Mouse (Mus musculus) frontal cortex, postnatal 10 days (tissue): ENCODE results near the gene Pdlim4.
"Not testable (repeated sequence)": the region's sequence is repeated elsewhere in the genome, so short reads cannot be mapped to it uniquely, and the experiment has no call there.

Experiments used
- DNase-seq, 2 experiments: peaks; one replicate each; pipeline ENCODE4 v3.0.0; 2022; ENCODE audit warnings: low spot score in 2 of 2, mixed read lengths in 1 of 2

Gene Pdlim4

GRCm38 (mm10) chr11:54062753-54063471 lies 5.9 kb downstream of the Pdlim4 start:
- no peak for DNase-seq

DNA sequence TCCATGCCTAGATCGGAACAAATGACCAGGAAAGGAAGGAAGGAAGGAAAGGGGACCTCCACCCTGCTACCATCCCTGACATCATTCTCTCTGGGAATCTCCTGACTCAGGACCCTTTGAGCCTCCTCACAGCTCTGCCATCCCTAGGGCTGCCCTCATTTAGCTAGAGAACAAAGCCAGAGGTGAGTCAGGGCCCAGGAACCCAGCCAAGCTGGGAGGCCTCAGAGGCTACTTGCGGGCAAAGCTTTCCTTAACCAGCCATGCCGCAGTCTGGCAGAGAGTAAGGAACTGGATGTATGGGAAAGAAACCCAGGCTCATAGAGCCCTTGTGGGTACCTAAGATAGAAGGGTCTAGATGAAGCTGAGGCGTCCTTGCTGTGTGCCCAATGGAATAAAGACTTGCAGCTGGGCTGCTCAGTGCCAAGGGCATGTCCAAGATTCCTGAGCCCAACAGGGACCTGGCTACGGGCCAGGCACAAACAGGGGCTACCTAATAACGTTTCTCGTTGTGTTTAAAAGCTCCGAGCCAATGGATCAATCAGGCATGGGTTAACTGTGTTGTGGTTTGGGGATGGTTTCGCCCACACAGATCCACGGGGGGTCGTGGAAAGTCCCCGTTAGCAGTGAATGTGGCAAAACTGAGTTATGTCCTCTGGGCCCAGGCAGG lies 6.6 kb downstream of the Pdlim4 start:
- DNase-seq: no peak

GRCm38 (mm10) chr11:54060316-54060715 lies 8.5 kb downstream of the Pdlim4 start:
- no peak for DNase-seq

- DNase-seq: no peak
Measured at GRCm38 (mm10) chr11:54059526-54059925, 9.3 kb downstream of the Pdlim4 start.

- DNase-seq: no peak
Measured at GRCm38 (mm10) chr11:54058643-54059042, 10.2 kb downstream of the Pdlim4 start.

GRCm38 (mm10) chr11:54058056-54058617 lies 10.7 kb downstream of the Pdlim4 start:
- DNase-seq: no peak

DNA sequence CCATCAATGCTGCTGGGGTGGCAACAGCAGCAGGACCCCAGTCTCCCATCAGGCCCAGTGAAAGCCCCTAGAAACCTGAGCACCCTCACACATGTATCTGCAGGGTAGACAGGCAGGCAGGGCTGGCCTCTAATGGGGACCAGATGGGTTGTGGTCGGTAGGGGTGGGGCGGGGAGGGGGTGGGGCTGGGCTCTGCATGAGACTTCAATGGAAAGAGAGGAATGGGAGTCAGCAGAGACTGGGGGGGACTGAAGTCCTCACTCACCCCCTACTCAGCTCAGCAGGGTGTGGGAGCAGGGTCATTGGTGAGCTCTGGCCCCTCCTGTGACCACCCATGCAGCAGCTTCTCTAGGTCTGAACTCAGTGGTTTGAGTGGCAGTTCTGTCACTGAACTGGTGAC lies 11.4 kb downstream of the Pdlim4 start:
- no peak for DNase-seq

DNA sequence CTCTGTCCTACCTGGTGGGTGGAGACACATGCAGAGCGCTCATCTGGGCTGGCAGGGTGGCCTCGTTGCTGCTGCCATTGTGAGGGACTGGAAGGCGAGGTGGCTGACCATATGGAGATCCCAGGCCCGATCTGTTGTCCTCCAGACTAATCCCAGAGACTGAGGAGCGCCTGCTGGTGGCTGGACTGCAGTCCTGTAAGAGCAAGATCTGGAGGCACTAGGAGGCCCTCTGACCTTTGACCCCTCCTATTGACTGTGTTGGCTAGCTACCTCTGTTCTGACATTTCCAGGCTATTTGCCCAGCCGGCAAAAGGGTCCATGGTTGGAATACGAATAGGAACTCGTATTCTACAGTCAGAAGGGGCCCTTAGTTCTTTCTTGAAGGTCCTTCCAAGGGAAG lies 12.7 kb downstream of the Pdlim4 start:
- no peak for DNase-seq

DNA sequence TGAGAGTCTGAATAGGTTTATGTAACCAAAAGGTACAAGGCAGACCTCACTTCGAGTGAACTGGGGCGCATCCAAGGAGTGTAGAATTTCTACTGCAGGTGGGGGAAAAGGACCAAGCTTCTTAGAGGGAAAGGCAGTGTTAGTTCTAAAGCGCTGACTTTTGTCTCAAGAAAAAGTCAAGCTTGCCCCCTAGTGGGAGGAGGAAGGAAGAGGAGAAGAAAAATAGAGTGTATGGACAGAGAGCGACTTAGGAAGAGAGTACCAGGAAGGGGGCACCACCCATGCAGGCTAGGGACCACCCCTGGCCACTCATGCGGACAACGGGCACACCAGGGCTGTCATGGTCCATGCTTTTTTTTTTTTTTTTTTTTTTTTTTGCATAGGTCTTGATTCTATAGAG lies 14.6 kb downstream of the Pdlim4 start:
- DNase-seq: peak in 1 of 2 experiments; percentile 18

DNA sequence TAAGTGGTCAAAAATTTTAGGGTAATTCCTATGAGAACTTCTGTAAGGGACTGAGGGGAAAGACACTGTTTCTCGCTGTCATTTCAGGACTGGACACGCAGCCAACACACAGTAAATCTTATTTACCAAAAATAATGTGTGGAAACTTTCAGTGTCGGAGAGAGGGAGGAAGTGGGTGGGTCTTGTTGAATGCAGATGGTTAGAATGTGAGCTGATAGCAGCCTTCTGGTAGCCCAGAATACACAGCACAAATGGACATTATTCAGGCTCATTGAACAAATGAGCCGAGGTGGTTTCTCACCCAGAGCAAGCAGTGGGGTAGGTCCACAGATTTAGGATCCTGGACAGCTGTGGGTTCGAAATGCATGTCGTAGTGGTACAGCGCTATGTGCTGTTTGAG lies 15.7 kb downstream of the Pdlim4 start:
- DNase-seq: no peak

DNA sequence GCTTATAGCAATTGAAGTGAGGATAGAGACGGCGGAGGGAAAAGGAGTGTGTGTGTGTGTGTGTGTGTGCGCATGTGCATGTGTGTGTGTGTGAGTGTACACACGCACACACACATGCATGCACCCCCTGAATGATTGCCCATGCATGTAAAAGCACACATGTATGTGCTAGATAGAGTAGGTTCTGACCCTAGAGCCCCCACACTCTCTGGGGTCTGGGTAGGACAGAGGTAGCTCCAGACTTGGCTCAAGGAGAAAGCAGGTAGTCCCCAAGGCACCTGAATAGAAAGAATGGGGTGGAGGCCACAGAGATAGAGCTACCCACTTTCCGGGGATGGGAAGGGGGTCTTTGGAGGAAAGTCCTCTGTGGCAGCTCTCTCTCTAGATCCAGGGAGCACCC lies 16.7 kb downstream of the Pdlim4 start:
- DNase-seq: no peak

- no peak for DNase-seq
Measured at GRCm38 (mm10) chr11:54051161-54051560, 17.7 kb downstream of the Pdlim4 start.

DNA sequence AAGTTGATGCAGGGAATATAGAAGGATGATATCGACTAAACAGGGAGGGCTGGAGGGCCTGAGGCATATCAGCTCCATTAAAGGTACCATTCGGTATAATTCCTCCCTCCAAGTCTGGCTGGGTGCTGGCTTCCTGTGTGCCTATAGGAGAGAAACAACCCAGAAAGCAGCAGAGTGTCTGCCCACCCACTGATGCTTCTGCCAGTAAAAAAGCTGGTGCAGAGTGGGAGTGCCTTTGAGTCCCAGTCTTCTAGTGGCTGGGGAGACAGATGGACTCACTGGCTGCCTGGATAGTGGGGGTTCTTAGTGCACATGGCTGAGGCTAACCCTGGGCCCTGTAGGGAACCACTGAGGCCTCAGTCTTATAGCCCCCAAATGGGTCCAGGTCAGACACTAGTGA lies 18.6 kb downstream of the Pdlim4 start:
- DNase-seq: no peak

GRCm38 (mm10) chr11:54040676-54041075 lies 28.1 kb downstream of the Pdlim4 start:
- no peak for DNase-seq

- DNase-seq: not testable (repeated sequence)
Measured at GRCm38 (mm10) chr11:54032872-54033271, 35.9 kb downstream of the Pdlim4 start.

- no peak for DNase-seq
Measured at GRCm38 (mm10) chr11:54028997-54029396, 39.8 kb downstream of the Pdlim4 start.

DNA sequence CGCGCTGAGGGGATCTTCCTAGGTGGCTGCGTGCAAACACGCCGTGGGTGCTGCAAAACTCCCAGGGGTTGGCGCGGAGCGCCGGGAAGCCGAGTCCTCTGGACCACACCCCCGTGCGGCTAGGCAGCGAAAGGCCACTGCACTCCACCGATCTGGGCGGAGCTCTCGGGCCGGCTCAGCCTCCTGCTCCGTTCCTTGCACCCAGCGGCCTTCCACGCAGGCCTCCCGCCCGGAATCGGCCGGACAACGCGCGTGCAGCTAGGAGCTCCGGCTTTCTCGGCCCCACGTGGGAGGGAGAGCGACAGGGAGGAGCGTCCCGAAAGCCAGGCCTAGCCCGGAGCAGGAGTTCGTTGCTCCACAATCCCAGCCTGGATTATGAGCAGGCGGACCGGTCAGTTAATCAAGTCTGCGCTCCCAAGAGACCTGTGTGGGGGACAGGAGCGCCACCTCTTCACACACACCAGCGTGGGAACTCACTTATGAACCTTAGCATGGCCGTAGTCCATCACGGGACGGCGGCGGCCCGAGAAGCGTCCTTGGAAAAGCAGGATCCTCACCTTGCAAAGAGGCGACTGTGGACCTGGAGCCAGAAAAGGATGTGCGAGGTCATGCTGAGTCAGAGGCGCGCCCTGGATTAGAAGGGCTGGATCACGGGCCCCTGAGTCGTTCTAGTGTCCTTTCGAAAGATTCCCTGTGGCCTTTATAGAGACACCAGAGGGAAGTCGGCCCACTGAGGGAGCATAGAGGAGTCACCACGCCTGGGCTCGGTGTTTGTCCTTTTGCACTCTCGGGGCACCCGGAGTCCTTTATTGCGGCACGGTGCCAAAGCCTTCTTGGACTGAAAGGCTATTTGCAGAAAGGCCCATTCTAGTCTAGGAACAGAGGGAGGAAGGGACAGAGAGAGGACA lies 40.5 kb downstream of the Pdlim4 start, which contains the start of gene Slc22a4:
Gene Slc22a4, minus strand, starts transcription at position 47 of the 908 bp plus-strand sequence.
- DNase-seq: peak; percentile 27 to 65

DNA sequence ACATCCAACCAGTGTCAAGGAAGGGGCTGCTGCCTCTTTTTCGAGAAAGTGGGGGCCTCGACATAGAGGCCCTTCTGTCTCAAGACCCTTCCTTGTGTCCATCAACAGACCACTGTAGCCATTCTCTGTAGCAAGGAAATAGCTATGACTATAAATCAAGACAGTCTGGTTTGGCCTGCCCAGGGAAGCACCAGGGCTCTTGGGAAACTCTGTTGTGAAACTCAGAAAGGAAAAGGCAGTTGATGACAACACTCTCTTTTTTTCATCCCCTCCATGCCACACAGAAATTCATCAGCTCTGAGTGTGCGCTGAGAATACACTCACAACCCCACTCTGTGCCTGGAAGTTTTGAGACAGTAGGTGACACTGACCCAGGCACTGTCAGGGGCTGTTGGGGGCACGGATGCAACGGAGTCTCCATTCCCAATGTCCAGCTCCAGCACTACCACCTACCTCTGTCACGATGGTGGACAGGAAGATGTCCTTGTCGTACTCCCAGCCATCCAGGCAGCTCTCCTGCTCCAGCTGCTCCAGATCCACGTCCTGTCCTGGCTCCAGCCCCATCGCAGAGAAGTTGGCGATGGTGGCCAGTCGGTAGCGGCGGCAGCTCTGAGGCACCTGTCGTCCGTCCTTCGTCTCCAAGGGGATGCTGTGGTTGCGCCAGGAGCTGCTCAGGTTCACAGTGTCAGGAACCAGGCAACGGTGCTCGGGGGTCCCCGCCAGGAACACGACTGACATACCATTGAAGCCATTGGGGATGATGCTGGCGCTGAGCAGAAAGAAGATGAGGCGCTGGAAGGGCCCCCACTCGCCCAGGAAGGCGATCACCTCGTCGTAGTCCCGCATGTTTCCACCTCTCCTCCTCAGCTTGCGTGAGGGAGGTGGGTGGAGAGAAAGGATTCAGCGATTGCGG lies 41.4 kb downstream of the Pdlim4 start:
- DNase-seq: peak in 1 of 2 experiments; percentile 14

DNA sequence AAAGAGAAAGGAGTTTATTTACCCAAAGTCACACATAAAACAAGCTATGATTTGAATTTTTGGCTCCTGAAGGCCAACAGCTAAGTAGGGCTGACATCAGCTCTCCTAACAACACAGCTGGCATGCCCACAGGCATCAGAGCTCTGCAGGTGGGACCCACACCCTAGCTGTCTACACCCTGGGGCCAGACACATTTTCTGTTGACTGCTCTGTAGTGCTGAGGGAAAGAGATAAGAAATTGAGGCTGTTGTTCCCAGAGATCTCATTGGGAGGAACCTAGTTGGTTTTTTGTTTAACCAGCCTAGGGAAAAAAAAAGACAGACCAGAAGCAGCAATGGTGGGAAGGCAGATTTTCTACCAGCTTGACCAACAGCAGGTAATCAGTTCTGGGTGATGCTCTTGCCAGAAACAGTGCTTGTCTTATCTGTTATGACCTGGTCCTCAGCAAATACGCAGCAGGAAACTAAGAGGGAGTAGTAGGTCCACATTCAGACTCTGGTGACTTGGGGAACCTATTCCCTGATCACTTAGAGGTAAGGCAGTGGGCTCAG lies 42.2 kb downstream of the Pdlim4 start:
- DNase-seq: no peak

- DNase-seq: no peak
Measured at GRCm38 (mm10) chr11:54021396-54022093, 47.3 kb downstream of the Pdlim4 start.
